Mouse (Mus musculus) heart, adult 2 months (tissue): Measurements from ENCODE around the gene Tnrc18.
A peak's percentile ranks its signal among the peaks of the same experiment; 100 is the strongest.

ENCODE experiments used
- CTCF ChIP-seq: fragments of 200-600 bp; IDR thresholded peaks from 2 replicates; pipeline ENCODE4 v1.8.1; 2022; ENCODE audit warnings: antibody characterized with exemption, mild to moderate bottlenecking, moderate library complexity
- EP300 ChIP-seq: fragments of 200-500 bp; IDR thresholded peaks from 2 replicates; pipeline ENCODE4 v1.6.1; 2011; ENCODE audit warnings: low read depth, low read length, control low read depth; ENCODE audit not compliant: insufficient read depth
- POLR2A ChIP-seq: fragments of 200-500 bp; IDR thresholded peaks from 2 replicates; pipeline ENCODE4 v1.6.1; 2011; ENCODE audit warnings: mild to moderate bottlenecking, low read depth, low read length, control low read depth; ENCODE audit not compliant: insufficient read depth

- 0 out of 2 replicates have a peak, but pooled peaks have one; percentile 15 for TF ChIP-seq EP300
- peak; percentile 26; the same call in 1 of the 2 replicates for TF ChIP-seq CTCF
- peak; percentile 87 for TF ChIP-seq POLR2A
These were observed 4.0 kb upstream of the Tnrc18 start for GRCm38 (mm10) chr5:142821266-142821973.
